Mouse (Mus musculus): ENCODE data around the gene Olfm2.
"Not testable (repeated sequence)": the region's sequence is repeated elsewhere in the genome, so short reads cannot be mapped to it uniquely, and the experiment has no call there.

Gene Olfm2

GRCm38 (mm10) chr9:20696107-20696712 lies 49.9 kb downstream of the Olfm2 start:
- DNase-seq (ENCODE audit: low spot score in 2 of 2), result no peak

- DNase-seq (ENCODE audit: low spot score in 2 of 2), result peak in 1 of 2 experiments; percentile 11
These were observed 51.4 kb downstream of the Olfm2 start for GRCm38 (mm10) chr9:20694721-20695235.

- no peak for DNase-seq (ENCODE audit: low spot score in 2 of 2)
These were observed 53.3 kb downstream of the Olfm2 start for GRCm38 (mm10) chr9:20692863-20693262.

GRCm38 (mm10) chr9:20690449-20690848 lies 55.7 kb downstream of the Olfm2 start:
- not testable (repeated sequence) for DNase-seq (ENCODE audit: low spot score in 2 of 2)

- DNase-seq (ENCODE audit: low spot score in 2 of 2), result no peak
These were observed 56.2 kb downstream of the Olfm2 start for GRCm38 (mm10) chr9:20689913-20690312.

GRCm38 (mm10) chr9:20689403-20689802 lies 56.7 kb downstream of the Olfm2 start:
- no peak for DNase-seq (ENCODE audit: low spot score in 2 of 2)

- DNase-seq (ENCODE audit: low spot score in 2 of 2), result no peak
These were observed 60.9 kb downstream of the Olfm2 start for GRCm38 (mm10) chr9:20685081-20685861.

- DNase-seq (ENCODE audit: low spot score in 2 of 2), result no peak
These were observed 63.8 kb downstream of the Olfm2 start for GRCm38 (mm10) chr9:20682389-20682722.

GRCm38 (mm10) chr9:20681546-20682388 lies 64.4 kb downstream of the Olfm2 start:
- DNase-seq (ENCODE audit: low spot score in 2 of 2), result no peak

GRCm38 (mm10) chr9:20680378-20680958 lies 65.7 kb downstream of the Olfm2 start:
- DNase-seq (ENCODE audit: low spot score in 2 of 2), result no peak

- no peak for DNase-seq (ENCODE audit: low spot score in 2 of 2)
These were observed 68.3 kb downstream of the Olfm2 start for GRCm38 (mm10) chr9:20677892-20678291.

- DNase-seq (ENCODE audit: low spot score in 2 of 2), result no peak
These were observed 74.1 kb downstream of the Olfm2 start for GRCm38 (mm10) chr9:20672047-20672446.

GRCm38 (mm10) chr9:20668065-20668464 lies 78.1 kb downstream of the Olfm2 start:
- DNase-seq (ENCODE audit: low spot score in 2 of 2), result no peak

- no peak for DNase-seq (ENCODE audit: low spot score in 2 of 2)
These were observed 79.6 kb downstream of the Olfm2 start for GRCm38 (mm10) chr9:20666510-20667034.

- no peak for DNase-seq (ENCODE audit: low spot score in 2 of 2)
These were observed 80.2 kb downstream of the Olfm2 start for GRCm38 (mm10) chr9:20665925-20666324.

GRCm38 (mm10) chr9:20664982-20665637 lies 81.0 kb downstream of the Olfm2 start:
- DNase-seq (ENCODE audit: low spot score in 2 of 2), result no peak

GRCm38 (mm10) chr9:20664366-20664765 lies 81.8 kb downstream of the Olfm2 start:
- no peak for DNase-seq (ENCODE audit: low spot score in 2 of 2)

GRCm38 (mm10) chr9:20663956-20664355 lies 82.2 kb downstream of the Olfm2 start:
- DNase-seq (ENCODE audit: low spot score in 2 of 2), result no peak

- no peak for DNase-seq (ENCODE audit: low spot score in 2 of 2)
These were observed 83.3 kb downstream of the Olfm2 start for GRCm38 (mm10) chr9:20662874-20663273.

- peak in 1 of 2 experiments; percentile 62 for DNase-seq (ENCODE audit: low spot score in 2 of 2)
These were observed 83.8 kb downstream of the Olfm2 start for GRCm38 (mm10) chr9:20662325-20662724.

- DNase-seq (ENCODE audit: low spot score in 2 of 2), result no peak
These were observed 88.6 kb downstream of the Olfm2 start for GRCm38 (mm10) chr9:20657546-20657945.
